Mouse (Mus musculus): ENCODE measurements around the gene Itgal. TPM values are rescaled to one million over a fixed set of nuclear protein-coding genes. Genes with fewer than 3 reads are reported as not detected.

The Itgal gene
- polyA plus RNA-seq, 1 experiment from 2014 or later, result 0.29 TPM

GRCm38 (mm10) chr7:127273118-127273923 lies 22.7 kb upstream of the Itgal start:
- Histone ChIP-seq H3K4me3 (ENCODE audit: low read depth, low read length) (peak overlapping the region; percentile 89), H3K4me2 (ENCODE audit: low read depth, low read length, severe bottlenecking) (peak overlapping the region; percentile 98), H3K27me3 (ENCODE audit: control insufficient read depth, insufficient read depth, low read length) (no peaks in the 10 kb centered on the region), H3K36me3 (ENCODE audit: control insufficient read depth, insufficient read depth, low read length) (peaks cover 8% of the 10 kb centered on the region; the same call in 1 of the 2 replicates), H3K27ac (ENCODE audit: low read depth, low read length) (peak overlapping the region; percentile 62), H3K4me1 (replicated peaks; ENCODE audit: control insufficient read depth, insufficient read depth, low read length) (peaks cover 4% of the 10 kb centered on the region; the same call in 1 of the 2 replicates), H3K9ac (ENCODE audit: low read length) (peak overlapping the region; percentile 93), H3K9me3 (ENCODE audit: control insufficient read depth, low read length) (no peaks in the 10 kb centered on the region)
- DNase-seq (ENCODE audit: low spot score) (no peak), ATAC-seq (replicated peaks; ENCODE audit: low FRiP score) (peak; percentile 69)
- whole genome bisulfite sequencing, result 21% methylated on average over 45 of the region's 50 CpGs

DNA sequence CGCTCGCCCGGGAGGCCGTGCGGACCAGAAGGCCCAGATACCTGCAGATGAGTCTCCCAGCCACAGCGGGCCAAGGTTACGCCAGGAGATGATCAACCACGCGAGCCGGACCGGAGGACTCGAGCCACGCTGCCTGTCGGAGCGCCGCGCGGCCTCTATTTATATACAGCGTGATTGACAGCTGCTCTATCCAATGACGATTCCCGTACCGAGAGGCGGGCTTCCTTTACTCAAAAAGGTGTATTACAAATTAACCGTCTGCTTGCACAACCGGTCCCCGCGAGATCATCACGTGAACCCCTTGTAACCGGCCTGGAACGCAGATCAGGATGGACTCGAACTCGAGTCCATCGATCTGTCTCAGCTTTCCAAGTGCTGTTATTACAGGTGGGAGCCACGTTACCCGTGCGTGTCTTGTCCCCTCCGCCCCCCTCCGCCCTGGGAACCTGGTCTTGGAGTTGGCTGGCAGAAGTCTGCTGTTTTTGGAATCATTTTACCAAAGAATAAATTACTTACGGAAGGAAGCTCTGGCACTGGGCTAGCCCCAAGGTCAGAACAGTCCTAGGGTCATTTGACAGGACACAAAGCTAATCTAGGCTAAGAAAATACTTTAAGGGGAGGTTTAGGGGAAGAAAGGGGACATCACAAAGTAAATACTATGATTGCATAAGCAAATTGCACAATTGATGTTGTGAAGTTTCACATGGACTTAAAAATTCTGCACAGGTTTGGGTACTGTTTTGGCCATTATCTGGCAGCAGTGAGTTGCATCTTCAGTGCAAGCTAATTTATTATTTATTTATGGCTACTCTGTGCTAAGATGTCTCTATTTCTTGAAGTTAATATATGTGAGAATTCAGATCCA lies 21.9 kb upstream of the Itgal start, which contains the start of gene Sephs2:
Sephs2 (minus strand) TSS at position 131 of the 865 bp plus-strand sequence.
- peak within 1 kb of the TSS; percentile 98 for H3K4me2 ChIP-seq (ENCODE audit: low read depth, low read length, severe bottlenecking)
- WGBS, result 4% methylated on average over 39 of the region's 39 CpGs
- ATAC-seq (replicated peaks; ENCODE audit: low FRiP score) (peak; percentile 92), DNase-seq (ENCODE audit: low spot score) (peak; percentile 93)
- H3K4me1 ChIP-seq (replicated peaks; ENCODE audit: control insufficient read depth, insufficient read depth, low read length), result peaks cover 4% of the 10 kb centered on the region; the same call in 1 of the 2 replicates
- H3K27me3 ChIP-seq (ENCODE audit: control insufficient read depth, insufficient read depth, low read length), result no peaks in the 10 kb centered on the region
- H3K27ac ChIP-seq (ENCODE audit: low read depth, low read length), result peak within 1 kb of the TSS; percentile 62
- peak within 1 kb of the TSS; percentile 89 for H3K4me3 ChIP-seq (ENCODE audit: low read depth, low read length)
- peak within 1 kb of the TSS; percentile 93 for H3K9ac ChIP-seq (ENCODE audit: low read length)
- no peaks in the 10 kb centered on the region for H3K9me3 ChIP-seq (ENCODE audit: control insufficient read depth, low read length)
- H3K36me3 ChIP-seq (ENCODE audit: control insufficient read depth, insufficient read depth, low read length), result peaks cover 8% of the 10 kb centered on the region; the same call in 1 of the 2 replicates

- H3K27me3 ChIP-seq (ENCODE audit: control insufficient read depth, insufficient read depth, low read length), result no peaks in the 10 kb centered on the region
- H3K27ac ChIP-seq (ENCODE audit: low read depth, low read length), result no peak overlapping the region
Observed at GRCm38 (mm10) chr7:127276519-127276961, 19.5 kb upstream of the Itgal start.

DNA sequence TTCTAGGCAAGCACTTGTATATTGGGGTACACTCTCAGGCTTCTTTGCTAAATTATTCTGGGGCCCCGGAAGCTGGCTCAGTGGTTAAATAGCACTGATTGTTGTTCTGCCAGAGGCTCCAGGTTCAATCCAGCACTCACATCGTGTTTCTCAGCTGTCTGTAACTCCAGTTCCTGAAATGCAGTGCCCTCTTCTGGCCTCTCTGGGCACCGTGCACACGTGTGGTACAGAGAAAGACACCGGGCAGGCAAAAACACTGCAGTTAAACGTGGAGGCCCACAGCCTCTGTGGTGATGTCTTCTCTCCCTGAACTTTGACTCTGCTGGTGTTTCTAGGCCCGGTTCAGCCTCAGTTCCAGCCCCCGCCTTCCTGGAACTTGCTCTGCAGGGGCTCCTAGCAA lies 17.7 kb upstream of the Itgal start:
- Histone ChIP-seq H3K4me3 (ENCODE audit: low read depth, low read length) (no peak overlapping the region), H3K4me2 (ENCODE audit: low read depth, low read length, severe bottlenecking) (no peak overlapping the region), H3K9me3 (ENCODE audit: control insufficient read depth, low read length) (no peaks in the 10 kb centered on the region), H3K27me3 (ENCODE audit: control insufficient read depth, insufficient read depth, low read length) (no peaks in the 10 kb centered on the region), H3K27ac (ENCODE audit: low read depth, low read length) (no peak overlapping the region), H3K36me3 (ENCODE audit: control insufficient read depth, insufficient read depth, low read length) (no peaks in the 10 kb centered on the region), H3K4me1 (replicated peaks; ENCODE audit: control insufficient read depth, insufficient read depth, low read length) (no peaks in the 10 kb centered on the region), H3K9ac (ENCODE audit: low read length) (no peak overlapping the region)
- no peak for ATAC-seq (replicated peaks; ENCODE audit: low FRiP score)
- 24% methylated on average over 8 of the region's 8 CpGs for WGBS
- DNase-seq (ENCODE audit: low spot score), result peak; percentile 71

More at GRCm38 (mm10) chr7:127276519-127276961, 19.5 kb upstream of the Itgal start:
- Histone ChIP-seq H3K4me1 (replicated peaks; ENCODE audit: control insufficient read depth, insufficient read depth, low read length) (peaks cover 4% of the 10 kb centered on the region; the same call in 1 of the 2 replicates), H3K9me3 (ENCODE audit: control insufficient read depth, low read length) (no peaks in the 10 kb centered on the region), H3K4me3 (ENCODE audit: low read depth, low read length) (no peak overlapping the region), H3K36me3 (ENCODE audit: control insufficient read depth, insufficient read depth, low read length) (peaks cover under 1% of the 10 kb centered on the region; the same call in 1 of the 2 replicates), H3K4me2 (ENCODE audit: low read depth, low read length, severe bottlenecking) (no peak overlapping the region), H3K9ac (ENCODE audit: low read length) (no peak overlapping the region)
- 87% methylated on average over 5 of the region's 5 CpGs for WGBS
- DNase-seq (ENCODE audit: low spot score), result no peak
- no peak for ATAC-seq (replicated peaks; ENCODE audit: low FRiP score)

DNA sequence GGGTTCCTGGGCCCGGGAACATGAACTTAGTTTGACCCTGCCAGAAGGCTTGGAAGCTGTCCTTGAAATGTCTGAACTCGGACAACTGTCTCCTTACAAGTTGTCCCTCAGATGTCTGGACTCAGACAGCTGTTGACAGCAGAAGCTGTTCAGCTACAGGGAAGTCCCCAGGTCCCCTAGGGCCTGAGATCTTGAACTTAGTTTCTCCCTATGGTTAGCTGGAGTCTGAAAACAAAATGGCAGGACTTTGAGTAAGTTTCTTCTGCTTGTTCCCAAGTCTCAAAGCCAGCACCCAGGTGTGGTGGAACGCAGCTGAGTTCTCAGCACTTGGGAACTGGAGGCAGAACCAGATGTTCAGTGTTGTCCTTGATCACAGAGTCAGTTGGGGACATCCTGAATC lies 16.0 kb upstream of the Itgal start:
- Histone ChIP-seq H3K27me3 (ENCODE audit: control insufficient read depth, insufficient read depth, low read length) (no peaks in the 10 kb centered on the region), H3K27ac (ENCODE audit: low read depth, low read length) (no peak overlapping the region), H3K9me3 (ENCODE audit: control insufficient read depth, low read length) (no peaks in the 10 kb centered on the region), H3K4me3 (ENCODE audit: low read depth, low read length) (no peak overlapping the region), H3K36me3 (ENCODE audit: control insufficient read depth, insufficient read depth, low read length) (no peaks in the 10 kb centered on the region), H3K4me2 (ENCODE audit: low read depth, low read length, severe bottlenecking) (no peak overlapping the region), H3K9ac (ENCODE audit: low read length) (no peak overlapping the region), H3K4me1 (replicated peaks; ENCODE audit: control insufficient read depth, insufficient read depth, low read length) (no peaks in the 10 kb centered on the region)
- ATAC-seq (replicated peaks; ENCODE audit: low FRiP score) (no peak), DNase-seq (ENCODE audit: low spot score) (no peak)
- 78% methylated on average over 3 of the region's 3 CpGs for WGBS

DNA sequence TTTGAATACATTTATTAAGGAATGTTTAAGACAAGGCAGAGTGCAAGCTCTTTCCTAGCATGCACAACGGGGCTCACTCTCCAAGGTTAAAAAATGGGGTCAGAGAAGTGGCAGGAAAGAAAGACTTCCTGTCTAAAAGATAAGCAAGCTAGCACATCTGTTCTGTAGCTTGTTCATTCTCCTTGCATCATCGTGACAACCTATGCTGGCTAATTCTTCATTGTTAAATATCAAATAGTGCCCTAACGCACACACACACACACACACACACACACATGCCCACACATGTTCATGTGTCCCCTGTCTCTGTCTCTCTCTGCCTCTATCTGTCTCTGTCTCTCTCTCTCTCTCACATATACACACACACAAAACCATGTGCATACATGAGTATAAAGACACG lies 14.9 kb upstream of the Itgal start:
- H3K4me2 ChIP-seq (ENCODE audit: low read depth, low read length, severe bottlenecking), result no peak overlapping the region
- H3K36me3 ChIP-seq (ENCODE audit: control insufficient read depth, insufficient read depth, low read length), result no peaks in the 10 kb centered on the region
- 79% methylated on average over 4 of the region's 4 CpGs for WGBS
- H3K27ac ChIP-seq (ENCODE audit: low read depth, low read length), result no peak overlapping the region
- no peaks in the 10 kb centered on the region for H3K9me3 ChIP-seq (ENCODE audit: control insufficient read depth, low read length)
- no peaks in the 10 kb centered on the region for H3K27me3 ChIP-seq (ENCODE audit: control insufficient read depth, insufficient read depth, low read length)
- H3K9ac ChIP-seq (ENCODE audit: low read length), result no peak overlapping the region
- no peaks in the 10 kb centered on the region for H3K4me1 ChIP-seq (replicated peaks; ENCODE audit: control insufficient read depth, insufficient read depth, low read length)
- DNase-seq (ENCODE audit: low spot score), result no peak
- no peak overlapping the region for H3K4me3 ChIP-seq (ENCODE audit: low read depth, low read length)
- ATAC-seq (replicated peaks; ENCODE audit: low FRiP score), result no peak

- DNase-seq (ENCODE audit: low spot score), result no peak
Observed at GRCm38 (mm10) chr7:127282190-127282589, 13.9 kb upstream of the Itgal start.

DNA sequence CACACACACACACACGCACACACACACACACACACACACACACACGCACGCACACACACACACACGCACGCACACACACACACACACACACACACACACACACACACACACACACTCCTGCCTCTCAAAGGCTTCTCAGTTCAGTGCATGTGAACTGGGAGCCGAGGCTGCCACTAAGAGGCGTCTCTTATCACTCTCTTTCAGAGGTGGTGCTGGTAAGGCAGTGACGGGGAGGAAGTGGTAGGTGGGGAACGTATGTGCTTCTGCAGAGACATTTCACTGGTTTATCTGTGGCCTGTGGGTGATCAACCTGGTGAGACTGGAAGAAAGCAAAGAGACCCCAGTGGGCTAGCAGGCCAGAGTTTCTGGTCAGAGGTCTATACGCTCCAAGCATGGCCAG lies 10.9 kb upstream of the Itgal start:
- no peaks in the 10 kb centered on the region for H3K4me1 ChIP-seq (replicated peaks; ENCODE audit: control insufficient read depth, insufficient read depth, low read length)
- no peak for DNase-seq (ENCODE audit: low spot score)
- no peak overlapping the region for H3K4me3 ChIP-seq (ENCODE audit: low read depth, low read length)
- no peak overlapping the region for H3K27ac ChIP-seq (ENCODE audit: low read depth, low read length)
- H3K27me3 ChIP-seq (ENCODE audit: control insufficient read depth, insufficient read depth, low read length), result no peaks in the 10 kb centered on the region
- no peak overlapping the region for H3K9ac ChIP-seq (ENCODE audit: low read length)
- H3K4me2 ChIP-seq (ENCODE audit: low read depth, low read length, severe bottlenecking), result no peak overlapping the region
- 83% methylated on average over 6 of the region's 10 CpGs for WGBS
- H3K9me3 ChIP-seq (ENCODE audit: control insufficient read depth, low read length), result no peaks in the 10 kb centered on the region; the same call in 1 of the 2 replicates
- no peak for ATAC-seq (replicated peaks; ENCODE audit: low FRiP score)
- H3K36me3 ChIP-seq (ENCODE audit: control insufficient read depth, insufficient read depth, low read length), result no peaks in the 10 kb centered on the region

More at GRCm38 (mm10) chr7:127282190-127282589, 13.9 kb upstream of the Itgal start:
- no peak for ATAC-seq (replicated peaks; ENCODE audit: low FRiP score)
- Histone ChIP-seq H3K36me3 (ENCODE audit: control insufficient read depth, insufficient read depth, low read length) (no peaks in the 10 kb centered on the region), H3K9me3 (ENCODE audit: control insufficient read depth, low read length) (no peaks in the 10 kb centered on the region; the same call in 1 of the 2 replicates), H3K9ac (ENCODE audit: low read length) (no peak overlapping the region), H3K4me1 (replicated peaks; ENCODE audit: control insufficient read depth, insufficient read depth, low read length) (no peaks in the 10 kb centered on the region), H3K27me3 (ENCODE audit: control insufficient read depth, insufficient read depth, low read length) (no peaks in the 10 kb centered on the region), H3K4me2 (ENCODE audit: low read depth, low read length, severe bottlenecking) (no peak overlapping the region), H3K4me3 (ENCODE audit: low read depth, low read length) (no peak overlapping the region), H3K27ac (ENCODE audit: low read depth, low read length) (no peak overlapping the region)
- whole genome bisulfite sequencing, result 94% methylated on average over 2 of the region's 2 CpGs
